Comparison of ENCODE assay signal across 14 mouse cellular contexts in genomic region chr13:29430919-29431318, GRCm38 (mm10).
DNase-seq lines count a peak whose midpoint lies in the region; ATAC-seq and TF ChIP-seq lines count a peak whose summit lies in the region.
"Had no signal": no experiment of that assay in that cellular context is flagged by ENCODE, and none has a peak within 500 bp of the region (broad histone marks: within the 10 kb centered on the region; RNA-seq: fewer than 3 reads in every experiment).

No protein-coding gene starts in this region.

- no peaks in the 10 kb centered on the region for H3K27me3 ChIP-seq in kidney, embryonic 16.5 days (ENCODE audit: insufficient read depth, low read length)
- H3K27me3 ChIP-seq in MEL (ENCODE audit: control insufficient read depth in 1 of 2, insufficient read depth in 2 of 2, low read length in 2 of 2) = no peaks in the 10 kb centered on the region
- H3K27me3 ChIP-seq in limb, embryonic 11.5 days (ENCODE audit: control insufficient read depth, insufficient read depth, low read length) = no peaks in the 10 kb centered on the region
- H3K27me3 ChIP-seq in splenic B cell, adult 2 months (ENCODE audit: control insufficient read depth, insufficient read depth, low read length, poor library complexity, severe bottlenecking) = no peaks in the 10 kb centered on the region
- H3K27me3 ChIP-seq: forebrain, embryonic 13.5 days; limb, embryonic 13.5 days had no signal

- H3K4me2 ChIP-seq in kidney, embryonic 16.5 days (replicated peaks; ENCODE audit: low read depth, low read length) = no peak overlapping the region
- no peak overlapping the region for H3K4me2 ChIP-seq in limb, embryonic 11.5 days (ENCODE audit: low read depth, severe bottlenecking)
- H3K4me2 ChIP-seq: forebrain, embryonic 13.5 days; limb, embryonic 13.5 days had no signal

- TF ChIP-seq RAD21 in MEL (IDR thresholded peaks at IDR 0.05; ENCODE audit: low read depth, low read length) = peak; percentile 36

- H3K27ac ChIP-seq in kidney, embryonic 16.5 days (ENCODE audit: low read length) = no peak overlapping the region
- no peak overlapping the region for H3K27ac ChIP-seq in MEL (ENCODE audit: control insufficient read depth, low read depth, low read length)
- H3K27ac ChIP-seq in limb, embryonic 11.5 days (replicated peaks; ENCODE audit: low read depth, low read length) = peak overlapping the region; percentile 3; the same call in 1 of the 2 replicates
- H3K27ac ChIP-seq: forebrain, embryonic 13.5 days; macrophage had no signal

- no peaks in the 10 kb centered on the region for H3K79me2 ChIP-seq in MEL (ENCODE audit: control insufficient read depth, insufficient read depth, low read length, poor library complexity)

- no peak overlapping the region for H3K9ac ChIP-seq in kidney, embryonic 16.5 days (replicated peaks; ENCODE audit: low read length)
- peak overlapping the region; percentile 45 for H3K9ac ChIP-seq in MEL (ENCODE audit: control insufficient read depth, low read depth, low read length, poor library complexity, severe bottlenecking)
- no peak overlapping the region for H3K9ac ChIP-seq in limb, embryonic 11.5 days (ENCODE audit: low read length)
- H3K9ac ChIP-seq: forebrain, embryonic 13.5 days; limb, embryonic 13.5 days had no signal

- 16% methylated on average over 4 of the region's 4 CpGs for WGBS in kidney, embryonic 16.5 days
- 22% methylated on average over 4 of the region's 4 CpGs for WGBS in limb, embryonic 11.5 days

- no peak for TF ChIP-seq POLR2A in MEL (IDR thresholded peaks at IDR 0.05; ENCODE audit: control insufficient read depth in 1 of 2, insufficient read depth in 1 of 2, low read depth in 1 of 2, low read length in 2 of 2, poor library complexity in 1 of 2)

- H3K9me3 ChIP-seq in kidney, embryonic 16.5 days (ENCODE audit: low read length) = no peaks in the 10 kb centered on the region; the same call in 1 of the 2 replicates
- H3K9me3 ChIP-seq in MEL (replicated peaks; ENCODE audit: insufficient read depth, low read length) = no peaks in the 10 kb centered on the region
- H3K9me3 ChIP-seq in limb, embryonic 11.5 days (ENCODE audit: control insufficient read depth, low read length) = no peaks in the 10 kb centered on the region
- H3K9me3 ChIP-seq: forebrain, embryonic 13.5 days; limb, embryonic 13.5 days had no signal

- TF ChIP-seq EP300 in MEL (IDR thresholded peaks at IDR 0.05; ENCODE audit: low read depth in 1 of 2, low read length in 2 of 2) = peak in 1 of 2 experiments; percentile 27; a peak in 1 of 4 replicates

- H3K4me1 ChIP-seq in kidney, embryonic 16.5 days (ENCODE audit: insufficient read depth, low read length) = peaks cover 6% of the 10 kb centered on the region; the same call in 1 of the 2 replicates
- peaks cover 0 to 3% of the 10 kb centered on the region in 2 experiments; a peak in 1 of 4 replicates for H3K4me1 ChIP-seq in MEL (ENCODE audit: control insufficient read depth in 1 of 2, insufficient read depth in 2 of 2, low read length in 2 of 2)
- peaks cover 14% of the 10 kb centered on the region for H3K4me1 ChIP-seq in limb, embryonic 11.5 days (ENCODE audit: control insufficient read depth, insufficient read depth, low read length)
- H3K4me1 ChIP-seq: forebrain, embryonic 13.5 days had no signal

- ATAC-seq in kidney, embryonic 16.5 days (ENCODE audit: low FRiP score, low TSS enrichment) = no peak
- no peak for ATAC-seq in limb, embryonic 11.5 days (ENCODE audit: insufficient number of reproducible peaks, low FRiP score, low TSS enrichment, low read depth)
- ATAC-seq: forebrain, embryonic 13.5 days; hindbrain, embryonic 16.5 days had no signal

- H3K36me3 ChIP-seq in kidney, embryonic 16.5 days (ENCODE audit: insufficient read depth, low read length) = 0 out of 2 replicates have a peak, but pooled peaks cover 6% of the 10 kb centered on the region
- H3K36me3 ChIP-seq in MEL (ENCODE audit: control insufficient read depth in 1 of 2, insufficient read depth in 2 of 2, low read length in 2 of 2) = peaks cover 0 to 3% of the 10 kb centered on the region in 2 experiments; a peak in 2 of 4 replicates
- no peaks in the 10 kb centered on the region for H3K36me3 ChIP-seq in limb, embryonic 11.5 days (ENCODE audit: control insufficient read depth, insufficient read depth, low read length)
- H3K36me3 ChIP-seq in splenic B cell, adult 2 months (ENCODE audit: control insufficient read depth, insufficient read depth, low read length, poor library complexity, severe bottlenecking) = no peaks in the 10 kb centered on the region
- H3K36me3 ChIP-seq: limb, embryonic 13.5 days had no signal

- no peak overlapping the region for H3K4me3 ChIP-seq in kidney, embryonic 16.5 days (ENCODE audit: low read length)
- peak overlapping the region in 1 of 2 experiments; percentile 39; a peak in 2 of 4 replicates for H3K4me3 ChIP-seq in MEL (ENCODE audit: control insufficient read depth in 1 of 2, insufficient read depth in 1 of 2, low read depth in 2 of 2, low read length in 2 of 2)
- no peak overlapping the region for H3K4me3 ChIP-seq in limb, embryonic 11.5 days (ENCODE audit: low read depth, low read length)
- H3K4me3 ChIP-seq: forebrain, embryonic 13.5 days; limb, embryonic 13.5 days had no signal

- peak in 1 of 3 experiments; percentile 22; a peak in 1 of 6 replicates for TF ChIP-seq CTCF in MEL (IDR thresholded peaks at IDR 0.05 in 2 of 3, conservative IDR thresholded peaks at IDR 0.05 in 1 of 3; ENCODE audit: control insufficient read depth in 1 of 3, insufficient read depth in 1 of 3, low read depth in 2 of 3, low read length in 3 of 3, poor library complexity in 1 of 3, severe bottlenecking in 1 of 3)

- peak; percentile 16 to 23 for DNase-seq in kidney, postnatal 36 days
- peak; percentile 87 for DNase-seq in MEL (ENCODE audit: low read depth, low spot score)
- DNase-seq in limb, embryonic 11.5 days (ENCODE audit: low spot score) = no peak
- peak; percentile 68 for DNase-seq in splenic B cell, adult 2 months (ENCODE audit: low read depth, low spot score)
- DNase-seq in retina, postnatal 1 day = no peak
- DNase-seq in cerebellum, adult 9-10 months = no peak
- DNase-seq: cerebellum, adult 8-10 months; lung, adult 2 months; thymus, postnatal 4 days had no signal

TF ChIP-seq in MEL, 35 proteins besides CTCF, POLR2A, EP300 and RAD21 (continues in another document):
- TF ChIP-seq USF2 (IDR thresholded peaks at IDR 0.05; ENCODE audit: borderline replicate concordance in 1 of 2, insufficient read depth in 1 of 2, low read depth in 1 of 2, low read length in 2 of 2) (no peak), USF1 (IDR thresholded peaks at IDR 0.05; ENCODE audit: low read depth, low read length) (0 out of 2 replicates have a peak, but pooled peaks have one; percentile 8), MAX (IDR thresholded peaks at IDR 0.05; ENCODE audit: low read length) (no peak), HCFC1 (IDR thresholded peaks at IDR 0.05; ENCODE audit: low read depth, low read length) (peak; percentile 45; the same call in 1 of the 2 replicates), POLR2AphosphoS2 (IDR thresholded peaks at IDR 0.05; ENCODE audit: low read length) (no peak), SIN3A (IDR thresholded peaks at IDR 0.05; ENCODE audit: low read length) (peak; percentile 44), GABPA (IDR thresholded peaks at IDR 0.05; ENCODE audit: low read depth, low read length) (no peak), ZC3H11A (IDR thresholded peaks at IDR 0.05; ENCODE audit: low read depth, low read length) (0 out of 2 replicates have a peak, but pooled peaks have one; percentile 15), JUND (IDR thresholded peaks at IDR 0.05; ENCODE audit: low read depth, low read length) (no peak), NRF1 (IDR thresholded peaks at IDR 0.05; ENCODE audit: insufficient read depth, low read depth, low read length, poor library complexity, severe bottlenecking) (no peak), TAL1 (IDR thresholded peaks at IDR 0.05; ENCODE audit: low read length) (no peak), TBP (IDR thresholded peaks at IDR 0.05; ENCODE audit: low read depth, low read length) (0 out of 2 replicates have a peak, but pooled peaks have one; percentile 13), ZKSCAN1 (IDR thresholded peaks at IDR 0.05; ENCODE audit: low read depth, low read length) (no peak), GATA1 (IDR thresholded peaks at IDR 0.05; ENCODE audit: low read depth, low read length) (no peak), ELF1 (IDR thresholded peaks at IDR 0.05; ENCODE audit: low read depth, low read length) (no peak), TCF12 (IDR thresholded peaks at IDR 0.05; ENCODE audit: low read depth, low read length) (0 out of 2 replicates have a peak, but pooled peaks have one; percentile 19), ZNF384 (IDR thresholded peaks at IDR 0.05; ENCODE audit: low read depth, low read length) (no peak), BHLHE40 (IDR thresholded peaks at IDR 0.05; ENCODE audit: borderline replicate concordance, low read depth, low read length) (no peak), CHD2 (IDR thresholded peaks at IDR 0.05; ENCODE audit: low read length) (no peak), KAT2A (conservative IDR thresholded peaks at IDR 0.05; ENCODE audit: low read depth, low read length) (no peak), ETS1 (IDR thresholded peaks at IDR 0.05; ENCODE audit: low read depth, low read length) (peak; percentile 30; the same call in 1 of the 2 replicates), RCOR1 (IDR thresholded peaks at IDR 0.05; ENCODE audit: low read depth, low read length) (0 out of 2 replicates have a peak, but pooled peaks have one; percentile 10), MYB (IDR thresholded peaks at IDR 0.05; ENCODE audit: low read depth, low read length) (0 out of 2 replicates have a peak, but pooled peaks have one; percentile 38), SMC3 (IDR thresholded peaks at IDR 0.05; ENCODE audit: low read depth, low read length) (peak; percentile 38), MAFK (IDR thresholded peaks at IDR 0.05; ENCODE audit: borderline replicate concordance, low read depth, low read length) (no peak), UBTF (IDR thresholded peaks at IDR 0.05; ENCODE audit: borderline replicate concordance, insufficient read depth, low read depth, low read length) (no peak), MXI1 (IDR thresholded peaks at IDR 0.05; ENCODE audit: low read depth, low read length) (peak; percentile 77), POLR2AphosphoS5 (IDR thresholded peaks at IDR 0.05; ENCODE audit: borderline replicate concordance, low read depth, low read length) (no peak), NELFE (IDR thresholded peaks at IDR 0.05; ENCODE audit: low read depth, low read length) (peak; percentile 23; the same call in 1 of the 2 replicates), E2F4 (IDR thresholded peaks at IDR 0.05; ENCODE audit: borderline replicate concordance, low read depth, low read length) (no peak), CHD1 (IDR thresholded peaks at IDR 0.05; ENCODE audit: low read depth, low read length) (no peak), MYC (IDR thresholded peaks at IDR 0.05; ENCODE audit: low read depth, low read length) (peak; percentile 78; the same call in 1 of the 2 replicates)

Comparison
In these comparisons a context has a peak if more than half of its experiments do, and no peak if none do; other contexts are left out.
1. DNase-seq: peak in kidney, postnatal 36 days (2 of 2), MEL (single experiment) and splenic B cell, adult 2 months (single experiment); none in limb, embryonic 11.5 days (single experiment), retina, postnatal 1 day (single experiment) and cerebellum, adult 9-10 months (single experiment).